Mouse (Mus musculus): ENCODE results near the gene Nploc4.

DNA sequence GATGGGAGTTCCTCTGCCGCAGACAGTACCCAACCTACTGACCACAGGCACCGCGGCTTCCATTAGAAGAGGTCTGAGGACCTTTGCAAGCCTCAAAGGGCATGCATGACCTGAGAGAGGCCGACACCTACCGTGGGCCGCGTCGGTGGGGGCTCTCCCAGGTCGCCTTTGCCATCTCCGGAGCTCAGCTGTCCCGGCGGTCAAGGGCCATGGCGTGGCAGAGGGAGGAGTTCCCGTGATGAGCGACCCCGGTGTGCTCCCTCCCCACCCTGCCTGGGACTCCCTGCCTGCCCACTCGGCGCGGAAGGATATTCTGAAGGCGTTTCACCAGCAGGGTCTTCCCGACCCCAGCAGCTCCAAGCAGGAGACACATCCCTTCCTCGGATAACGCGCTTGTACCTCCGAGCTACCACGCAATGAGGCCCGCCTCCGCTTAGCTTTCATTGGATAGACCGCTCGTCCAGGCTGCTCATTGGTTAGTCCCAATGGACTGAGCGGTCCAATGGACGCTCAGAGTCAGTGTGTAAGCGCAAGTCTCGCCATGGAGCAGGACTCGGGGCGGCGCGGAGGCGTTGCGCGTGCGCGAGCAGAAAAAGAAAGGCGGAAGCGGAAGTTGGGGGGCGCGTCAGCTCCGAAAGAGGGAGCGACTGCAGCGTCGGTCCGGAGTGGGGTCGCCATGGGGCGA lies 29.7 kb upstream of the Nploc4 start, which contains the start of gene Arl16:
- TF ChIP-seq CTCF (IDR thresholded peaks at IDR 0.05; ENCODE audit: control insufficient read depth, insufficient read depth, insufficient read length) (no peak), FOSL1 (IDR thresholded peaks at IDR 0.05; ENCODE audit: insufficient read depth, low read length, poor library complexity, severe bottlenecking) (no peak), CEBPB (IDR thresholded peaks at IDR 0.05; ENCODE audit: low read depth) (no peak)

All from C2C12 (cell line).